Mouse (Mus musculus) right cerebral cortex, postnatal 36 days (tissue): ENCODE data around the gene Gas6.

Experiments used
- DNase-seq, 2 experiments: peaks; one replicate each; pipeline ENCODE4 v3.0.0; 2022; ENCODE audit warnings: low spot score in 2 of 2, mixed read lengths in 1 of 2

Gene Gas6

GRCm38 (mm10) chr8:13461843-13462242 lies 32.4 kb downstream of the Gas6 start:
- peak; percentile 53 to 70 for DNase-seq

- DNase-seq, result no peak
These were observed 33.1 kb downstream of the Gas6 start for GRCm38 (mm10) chr8:13461085-13461765.

- DNase-seq, result no peak
These were observed 34.9 kb downstream of the Gas6 start for GRCm38 (mm10) chr8:13459431-13459830.

- peak in 1 of 2 experiments; percentile 42 for DNase-seq
These were observed 39.0 kb downstream of the Gas6 start for GRCm38 (mm10) chr8:13455295-13455694.

GRCm38 (mm10) chr8:13454341-13455113 lies 39.8 kb downstream of the Gas6 start:
- DNase-seq, result no peak

- no peak for DNase-seq
These were observed 42.5 kb downstream of the Gas6 start for GRCm38 (mm10) chr8:13451747-13452277.

GRCm38 (mm10) chr8:13448145-13448544 lies 46.1 kb downstream of the Gas6 start:
- DNase-seq, result no peak

- no peak for DNase-seq
These were observed 47.8 kb downstream of the Gas6 start for GRCm38 (mm10) chr8:13446456-13446855.

- DNase-seq, result no peak
These were observed 52.1 kb downstream of the Gas6 start for GRCm38 (mm10) chr8:13442152-13442551.

- DNase-seq, result no peak
These were observed 56.8 kb downstream of the Gas6 start for GRCm38 (mm10) chr8:13437531-13437930.

GRCm38 (mm10) chr8:13436052-13436451 lies 58.2 kb downstream of the Gas6 start:
- no peak for DNase-seq

- DNase-seq, result no peak
These were observed 59.4 kb downstream of the Gas6 start, which contains the start of gene Tmem255b for GRCm38 (mm10) chr8:13434889-13435288. TSS of gene Tmem255b (plus strand) at chr8:13435189.

- no peak for DNase-seq
These were observed 61.2 kb downstream of the Gas6 start for GRCm38 (mm10) chr8:13433130-13433529.

GRCm38 (mm10) chr8:13430866-13431265 lies 63.4 kb downstream of the Gas6 start:
- no peak for DNase-seq

GRCm38 (mm10) chr8:13430412-13430811 lies 63.9 kb downstream of the Gas6 start:
- DNase-seq, result no peak

GRCm38 (mm10) chr8:13428156-13428555 lies 66.1 kb downstream of the Gas6 start:
- no peak for DNase-seq

GRCm38 (mm10) chr8:13427351-13427750 lies 66.9 kb downstream of the Gas6 start:
- DNase-seq, result no peak

GRCm38 (mm10) chr8:13420970-13421369 lies 73.3 kb downstream of the Gas6 start:
- peak in 1 of 2 experiments; percentile 11 for DNase-seq

GRCm38 (mm10) chr8:13419111-13419639 lies 75.1 kb downstream of the Gas6 start:
- peak in 1 of 2 experiments; percentile 10 for DNase-seq

- peak in 1 of 2 experiments; percentile 27 for DNase-seq
These were observed 78.4 kb downstream of the Gas6 start for GRCm38 (mm10) chr8:13415879-13416278.
